Mouse (Mus musculus) lung, postnatal 4 days (tissue): ENCODE measurements at regions not wholly inside any gene's neighbourhood (a gene's known extent, or its start where the extent isn't known, plus 50 kb on each side); places are given as distances from the start of the nearest gene placed in this dataset.

ENCODE experiments used
- DNase-seq, 2 experiments: peaks; one replicate each; pipeline ENCODE4 v3.0.0; 2021

- no peak for DNase-seq
These were observed 57.9 kb upstream of the Ammecr1 start for GRCm38 (mm10) chrX:143024325-143024971.

DNA sequence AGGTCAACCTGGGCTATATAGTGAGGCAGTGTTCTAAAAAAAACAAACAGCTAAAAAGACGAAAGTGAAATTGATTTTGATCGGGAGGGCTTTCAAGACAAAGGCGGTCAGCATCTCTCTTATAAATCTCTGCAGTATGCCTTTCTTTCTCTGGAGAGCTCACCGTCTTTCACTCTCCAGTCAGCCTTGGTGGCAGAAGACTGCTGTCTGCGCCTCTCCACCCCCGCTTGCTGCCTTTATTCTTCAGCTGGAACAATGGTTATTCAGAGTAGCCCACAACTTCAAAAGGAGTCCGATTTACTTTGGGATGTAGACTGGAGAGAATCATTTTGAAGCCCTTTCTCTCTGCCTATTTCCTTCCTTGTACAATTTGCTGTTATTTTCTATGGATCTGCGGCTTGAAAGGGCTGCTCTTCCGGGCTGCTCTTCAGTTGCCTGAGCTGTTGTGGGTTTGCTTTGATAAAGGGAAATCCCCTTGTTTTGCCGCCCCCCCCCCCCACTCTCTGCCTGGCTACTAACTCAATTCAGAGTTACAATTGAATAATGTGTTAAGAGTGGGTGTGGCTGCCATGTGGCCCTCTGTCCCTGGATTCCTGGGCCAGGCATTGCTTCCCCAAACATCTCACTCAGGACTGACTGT, 64.0 kb upstream of the Ammecr1 start:
- DNase-seq: no peak

DNA sequence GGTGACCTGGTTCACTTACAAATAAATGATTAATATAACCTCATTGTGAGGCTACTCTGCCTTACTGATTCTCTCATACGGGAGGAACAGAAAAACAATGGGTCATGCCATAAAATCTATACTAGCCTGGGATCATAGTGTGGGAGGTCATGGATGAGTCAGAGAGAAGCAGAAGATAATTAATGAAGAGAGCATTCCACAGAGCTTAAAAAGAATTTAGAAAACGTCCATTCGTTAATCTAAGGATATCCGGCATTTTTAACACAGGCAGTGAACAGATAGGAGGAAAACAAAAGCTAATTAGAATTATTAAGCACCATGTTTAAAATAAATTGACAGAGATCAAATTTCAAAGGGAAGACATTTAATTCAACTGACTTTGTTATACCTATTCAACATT, 59.5 kb upstream of the Rtl9 start:
- no peak for DNase-seq

GRCm38 (mm10) chrX:143044296-143044695, 55.1 kb upstream of the Rtl9 start:
- no peak for DNase-seq

GRCm38 (mm10) chrX:143046293-143046692, 53.1 kb upstream of the Rtl9 start:
- DNase-seq: peak in 1 of 2 experiments; percentile 23
